Mouse (Mus musculus): Measurements from ENCODE around the gene Sept7.
"Not testable (repeated sequence)": the region's sequence is repeated elsewhere in the genome, so short reads cannot be mapped to it uniquely, and the experiment has no call there.

- not testable (repeated sequence) for TF ChIP-seq CTCF, EP300 (IDR thresholded peaks at IDR 0.05)
These were observed 67.4 kb downstream of the Sept7 start for GRCm38 (mm10) chr9:25319676-25320075.
